ENCODE assay signal across 17 mouse cellular contexts in genomic region chr5:68877574-68878171, GRCm38 (mm10).
DNase-seq lines count a peak whose midpoint lies in the region; ATAC-seq and TF ChIP-seq lines count a peak whose summit lies in the region.
"Had no signal": no experiment of that assay in that cellular context is flagged by ENCODE, and none has a peak within 500 bp of the region (broad histone marks: within the 10 kb centered on the region; RNA-seq: fewer than 3 reads in every experiment).

No protein-coding gene starts in this region.

- no peak overlapping the region for H3K4me3 ChIP-seq in embryonic facial prominence, embryonic 14.5 days (ENCODE audit: low read depth, low read length)
- H3K4me3 ChIP-seq in embryonic facial prominence, embryonic 10.5 days, result no peak overlapping the region
- H3K4me3 ChIP-seq in hindbrain, embryonic 14.5 days (replicated peaks; ENCODE audit: low read length), result no peak overlapping the region
- no peak overlapping the region for H3K4me3 ChIP-seq in hindbrain, embryonic 11.5 days (ENCODE audit: low read depth, low read length)
- no peak overlapping the region for H3K4me3 ChIP-seq in midbrain, embryonic 14.5 days (replicated peaks; ENCODE audit: low read depth, low read length)
- no peak overlapping the region for H3K4me3 ChIP-seq in midbrain, embryonic 13.5 days (replicated peaks)
- H3K4me3 ChIP-seq in limb, embryonic 10.5 days, result no peak overlapping the region
- H3K4me3 ChIP-seq: embryonic facial prominence, embryonic 12.5 days; gastrocnemius, adult 2 months; heart, embryonic 12.5 days; hindbrain, embryonic 10.5 days; intestine, embryonic 15.5 days had no signal

- no peak overlapping the region for H3K9ac ChIP-seq in embryonic facial prominence, embryonic 14.5 days (ENCODE audit: low read depth, low read length)
- H3K9ac ChIP-seq in hindbrain, embryonic 14.5 days, result no peak overlapping the region
- H3K9ac ChIP-seq in hindbrain, embryonic 11.5 days (ENCODE audit: low read depth, low read length), result no peak overlapping the region
- H3K9ac ChIP-seq in midbrain, embryonic 14.5 days (replicated peaks; ENCODE audit: low read length), result no peak overlapping the region
- no peak overlapping the region for H3K9ac ChIP-seq in midbrain, embryonic 13.5 days (replicated peaks)
- H3K9ac ChIP-seq: embryonic facial prominence, embryonic 12.5 days; heart, embryonic 12.5 days; intestine, embryonic 15.5 days had no signal

- 69% methylated on average over 4 of the region's 4 CpGs for WGBS in embryonic facial prominence, embryonic 14.5 days
- WGBS in embryonic facial prominence, embryonic 10.5 days, result 79% methylated on average over 4 of the region's 4 CpGs
- WGBS in hindbrain, embryonic 14.5 days, result 66% methylated on average over 4 of the region's 4 CpGs
- WGBS in hindbrain, embryonic 11.5 days, result 75% methylated on average over 4 of the region's 4 CpGs
- 18% methylated on average over 4 of the region's 4 CpGs for WGBS in midbrain, embryonic 14.5 days
- WGBS in midbrain, embryonic 13.5 days, result 31% methylated on average over 4 of the region's 4 CpGs
- 87% methylated on average over 4 of the region's 4 CpGs for WGBS in limb, embryonic 10.5 days

- no peaks in the 10 kb centered on the region for H3K9me3 ChIP-seq in embryonic facial prominence, embryonic 14.5 days (ENCODE audit: control insufficient read depth, low read length)
- no peaks in the 10 kb centered on the region for H3K9me3 ChIP-seq in embryonic facial prominence, embryonic 10.5 days
- H3K9me3 ChIP-seq in hindbrain, embryonic 14.5 days (ENCODE audit: control insufficient read depth, low read length), result no peaks in the 10 kb centered on the region
- no peaks in the 10 kb centered on the region for H3K9me3 ChIP-seq in hindbrain, embryonic 11.5 days (ENCODE audit: control insufficient read depth, low read length)
- no peaks in the 10 kb centered on the region for H3K9me3 ChIP-seq in midbrain, embryonic 14.5 days (ENCODE audit: control insufficient read depth, low read length)
- H3K9me3 ChIP-seq in midbrain, embryonic 13.5 days, result no peaks in the 10 kb centered on the region
- H3K9me3 ChIP-seq in limb, embryonic 10.5 days (replicated peaks), result no peaks in the 10 kb centered on the region
- H3K9me3 ChIP-seq: embryonic facial prominence, embryonic 12.5 days; heart, embryonic 12.5 days; hindbrain, embryonic 10.5 days; intestine, embryonic 15.5 days had no signal

- H3K4me2 ChIP-seq in embryonic facial prominence, embryonic 14.5 days (ENCODE audit: low read depth, low read length), result no peak overlapping the region
- H3K4me2 ChIP-seq in hindbrain, embryonic 14.5 days (replicated peaks), result no peak overlapping the region
- H3K4me2 ChIP-seq in hindbrain, embryonic 11.5 days (replicated peaks; ENCODE audit: low read depth, low read length), result no peak overlapping the region
- H3K4me2 ChIP-seq in midbrain, embryonic 14.5 days (ENCODE audit: low read length), result no peak overlapping the region
- no peak overlapping the region for H3K4me2 ChIP-seq in midbrain, embryonic 13.5 days (replicated peaks)
- H3K4me2 ChIP-seq: embryonic facial prominence, embryonic 12.5 days; heart, embryonic 12.5 days; intestine, embryonic 15.5 days had no signal

- no peaks in the 10 kb centered on the region for H3K27me3 ChIP-seq in embryonic facial prominence, embryonic 14.5 days (replicated peaks; ENCODE audit: control insufficient read depth, insufficient read depth, low read length)
- no peaks in the 10 kb centered on the region for H3K27me3 ChIP-seq in embryonic facial prominence, embryonic 10.5 days (replicated peaks; ENCODE audit: low read depth, poor library complexity, severe bottlenecking)
- no peaks in the 10 kb centered on the region for H3K27me3 ChIP-seq in hindbrain, embryonic 14.5 days (ENCODE audit: control insufficient read depth, insufficient read depth, low read length)
- no peaks in the 10 kb centered on the region for H3K27me3 ChIP-seq in hindbrain, embryonic 11.5 days (ENCODE audit: control insufficient read depth, insufficient read depth, low read length)
- H3K27me3 ChIP-seq in midbrain, embryonic 14.5 days (ENCODE audit: control insufficient read depth, insufficient read depth, low read length), result no peaks in the 10 kb centered on the region
- H3K27me3 ChIP-seq in midbrain, embryonic 13.5 days, result no peaks in the 10 kb centered on the region
- H3K27me3 ChIP-seq in limb, embryonic 10.5 days (ENCODE audit: low read depth, poor library complexity, severe bottlenecking), result no peaks in the 10 kb centered on the region
- H3K27me3 ChIP-seq: embryonic facial prominence, embryonic 12.5 days; heart, embryonic 12.5 days; intestine, embryonic 15.5 days had no signal

- no peak overlapping the region for H3K27ac ChIP-seq in embryonic facial prominence, embryonic 14.5 days (replicated peaks; ENCODE audit: low read depth, low read length)
- no peak overlapping the region for H3K27ac ChIP-seq in embryonic facial prominence, embryonic 10.5 days (replicated peaks)
- H3K27ac ChIP-seq in hindbrain, embryonic 14.5 days, result no peak overlapping the region
- no peak overlapping the region for H3K27ac ChIP-seq in hindbrain, embryonic 11.5 days (ENCODE audit: low read depth, low read length)
- no peak overlapping the region for H3K27ac ChIP-seq in midbrain, embryonic 14.5 days (replicated peaks; ENCODE audit: low read depth, low read length)
- H3K27ac ChIP-seq in midbrain, embryonic 13.5 days, result no peak overlapping the region; the same call in 1 of the 2 replicates
- no peak overlapping the region for H3K27ac ChIP-seq in limb, embryonic 10.5 days
- H3K27ac ChIP-seq: embryonic facial prominence, embryonic 12.5 days; gastrocnemius, adult 2 months; hindbrain, embryonic 10.5 days; intestine, embryonic 15.5 days had no signal

- no peaks in the 10 kb centered on the region for H3K36me3 ChIP-seq in embryonic facial prominence, embryonic 14.5 days (ENCODE audit: control insufficient read depth, insufficient read depth, low read length)
- H3K36me3 ChIP-seq in embryonic facial prominence, embryonic 10.5 days (replicated peaks), result no peaks in the 10 kb centered on the region
- no peaks in the 10 kb centered on the region for H3K36me3 ChIP-seq in hindbrain, embryonic 14.5 days (replicated peaks; ENCODE audit: control insufficient read depth, insufficient read depth)
- no peaks in the 10 kb centered on the region for H3K36me3 ChIP-seq in hindbrain, embryonic 11.5 days (ENCODE audit: control insufficient read depth, insufficient read depth, low read length)
- H3K36me3 ChIP-seq in midbrain, embryonic 14.5 days (ENCODE audit: control insufficient read depth, insufficient read depth, low read length), result no peaks in the 10 kb centered on the region
- H3K36me3 ChIP-seq in midbrain, embryonic 13.5 days, result no peaks in the 10 kb centered on the region
- H3K36me3 ChIP-seq in limb, embryonic 10.5 days, result no peaks in the 10 kb centered on the region
- H3K36me3 ChIP-seq: embryonic facial prominence, embryonic 12.5 days; heart, embryonic 12.5 days; hindbrain, embryonic 10.5 days; intestine, embryonic 15.5 days had no signal

- peak; percentile 29 for DNase-seq in embryonic facial prominence, embryonic 14.5 days (ENCODE audit: low spot score)
- no peak for DNase-seq in embryonic facial prominence, embryonic 10.5 days (ENCODE audit: low spot score)
- peak; percentile 35 for DNase-seq in hindbrain, embryonic 14.5 days (ENCODE audit: low spot score)
- no peak for DNase-seq in hindbrain, embryonic 11.5 days (ENCODE audit: low spot score)
- peak; percentile 73 for DNase-seq in midbrain, embryonic 14.5 days
- peak; percentile 62 for DNase-seq in brain, embryonic 14.5 days (ENCODE audit: low read depth)
- no peak for DNase-seq in limb, embryonic 10.5 days (ENCODE audit: low spot score)
- DNase-seq: adrenal gland, postnatal 10 days; cerebellum, adult 2 months; embryo, embryonic 11 days; gastrocnemius, adult 2 months; gastrocnemius, postnatal 25 days had no signal

- no peak for ATAC-seq in embryonic facial prominence, embryonic 14.5 days (ENCODE audit: low read depth)
- ATAC-seq in hindbrain, embryonic 14.5 days (ENCODE audit: low FRiP score), result no peak
- no peak for ATAC-seq in hindbrain, embryonic 11.5 days (ENCODE audit: low FRiP score)
- ATAC-seq in midbrain, embryonic 14.5 days (ENCODE audit: low FRiP score, low TSS enrichment), result 0 out of 2 replicates have a peak, but pooled peaks have one; percentile 53
- ATAC-seq in midbrain, embryonic 13.5 days, result no peak
- ATAC-seq: intestine, embryonic 15.5 days had no signal

- TF ChIP-seq POLR2A in brain, embryonic 14.5 days (IDR thresholded peaks at IDR 0.05; ENCODE audit: borderline replicate concordance, extremely low read depth, insufficient read depth, insufficient read length, poor library complexity, severe bottlenecking), result no peak

- no peak for TF ChIP-seq CTCF in brain, embryonic 14.5 days (IDR thresholded peaks at IDR 0.05; ENCODE audit: borderline replicate concordance, extremely low read depth, insufficient read depth, insufficient read length)

- no peaks in the 10 kb centered on the region for H3K4me1 ChIP-seq in embryonic facial prominence, embryonic 14.5 days (ENCODE audit: control insufficient read depth, insufficient read depth, low read length)
- H3K4me1 ChIP-seq in embryonic facial prominence, embryonic 10.5 days, result no peaks in the 10 kb centered on the region
- H3K4me1 ChIP-seq in hindbrain, embryonic 14.5 days (replicated peaks; ENCODE audit: control insufficient read depth, insufficient read depth, low read length), result no peaks in the 10 kb centered on the region
- no peaks in the 10 kb centered on the region for H3K4me1 ChIP-seq in hindbrain, embryonic 11.5 days (replicated peaks; ENCODE audit: control insufficient read depth, insufficient read depth, low read length)
- peaks cover 3% of the 10 kb centered on the region; the same call in 1 of the 2 replicates for H3K4me1 ChIP-seq in midbrain, embryonic 14.5 days (ENCODE audit: control insufficient read depth, insufficient read depth, low read length)
- 0 out of 2 replicates have a peak, but pooled peaks cover 3% of the 10 kb centered on the region for H3K4me1 ChIP-seq in midbrain, embryonic 13.5 days (replicated peaks)
- no peaks in the 10 kb centered on the region for H3K4me1 ChIP-seq in limb, embryonic 10.5 days
- H3K4me1 ChIP-seq: embryonic facial prominence, embryonic 12.5 days; heart, embryonic 12.5 days; hindbrain, embryonic 10.5 days; intestine, embryonic 15.5 days had no signal

Comparison
In these comparisons a context has a peak if more than half of its experiments do, and no peak if none do; other contexts are left out.
1. DNase-seq: peak in embryonic facial prominence, embryonic 14.5 days (single experiment), hindbrain, embryonic 14.5 days (single experiment), midbrain, embryonic 14.5 days (single experiment) and brain, embryonic 14.5 days (single experiment); none in embryonic facial prominence, embryonic 10.5 days (single experiment), hindbrain, embryonic 11.5 days (single experiment) and limb, embryonic 10.5 days (single experiment).